Mouse (Mus musculus) granulocyte monocyte progenitor cell, adult 5-6 weeks (primary cell): ENCODE measurements around the gene Gm21719. TPM values are rescaled to one million over a fixed set of nuclear protein-coding genes. Genes with fewer than 3 reads are reported as not detected.
"Not testable (repeated sequence)": the region's sequence is repeated elsewhere in the genome, so short reads cannot be mapped to it uniquely, and the experiment has no call there.

Experiments used
- ATAC-seq: replicated peaks from 2 replicates; pipeline ENCODE4 v1.8.0; 2016; ENCODE audit warnings: mild to moderate bottlenecking, moderate TSS enrichment, inconsistent platforms; ENCODE audit not compliant: poor library complexity, severe bottlenecking
- total RNA-seq, 2 experiments: library from RNA; stranded (forward) in 1 of 2; stranded (reverse) in 1 of 2; fragments of 200-712, 200-1000 nt in 1 of 2; fragments of >200 nt in 1 of 2; fragmentation: Nextera tagmentation in 1 of 2; gene quantifications; 2 replicates each; pipeline ENCODE4 v1.2.3; 2014 to 2017

Gene Gm21719
- total RNA-seq (2014; fragmentation: Nextera tagmentation) (not detected in 2 replicates), total RNA-seq (2017) (not detected in 2 replicates)

DNA sequence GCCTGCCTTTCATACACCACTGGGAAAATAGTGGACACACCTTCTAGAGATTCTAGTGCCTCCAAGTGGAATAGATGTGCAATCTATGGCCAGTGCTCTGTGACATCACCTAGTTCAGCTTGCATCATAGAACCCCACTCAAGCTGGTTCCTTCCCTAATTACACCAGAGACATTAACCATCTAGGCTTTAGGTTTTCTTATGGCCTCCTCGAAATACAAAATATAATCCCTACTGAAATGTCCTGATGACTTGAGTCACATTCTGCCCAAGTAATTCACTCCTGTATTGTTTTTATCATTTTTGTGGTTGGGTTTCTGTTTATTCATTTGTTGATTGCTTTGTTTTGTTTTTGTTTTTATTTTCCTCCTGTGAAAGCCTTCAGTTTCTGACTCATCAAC lies at the start of gene Gm21719:
TSS of gene Gm21719 (minus strand) at position 101 of the 400 bp plus-strand sequence.
- not testable (repeated sequence) for ATAC-seq

Other genes starting within 250 kb of the Gm21719 start
- gene Gm28919, start 99.3 kb downstream of the Gm21719 start, total RNA-seq (2014; fragmentation: Nextera tagmentation) = not detected in 2 replicates
- not detected in 2 replicates for gene Gm28919, start 99.3 kb downstream of the Gm21719 start, total RNA-seq (2017)
- not detected in 2 replicates for gene Gm20830, start 235.4 kb upstream of the Gm21719 start, total RNA-seq (2014; fragmentation: Nextera tagmentation)
- not detected in 2 replicates for gene Gm20830, start 235.4 kb upstream of the Gm21719 start, total RNA-seq (2017)